Mouse (Mus musculus) thymus, adult 2 months (tissue): ENCODE data around the gene Il12a.

Experiments used
- CTCF ChIP-seq: fragments of 200-500 bp; IDR thresholded peaks from 2 replicates; pipeline ENCODE4 v1.5.1; 2012; ENCODE audit warnings: mild to moderate bottlenecking, control low read depth, low read length, moderate library complexity, borderline replicate concordance; ENCODE audit not compliant: control insufficient read depth, poor library complexity, insufficient read depth; ENCODE audit errors: extremely low read depth
- POLR2A ChIP-seq: fragments of 200-500 bp; IDR thresholded peaks from 2 replicates; pipeline ENCODE4 v1.6.1; 2012; ENCODE audit warnings: mild to moderate bottlenecking, low read length, control low read depth, moderate library complexity; ENCODE audit not compliant: control insufficient read depth, poor library complexity, insufficient read depth; ENCODE audit errors: extremely low read depth

GRCm38 (mm10) chr3:68683579-68683978 lies 6.9 kb upstream of the Il12a start:
- no peak for TF ChIP-seq CTCF
- no peak for TF ChIP-seq POLR2A
